Mouse (Mus musculus) C2C12 (cell line): ENCODE results near the gene Sdhd.

Experiments used
- CEBPB ChIP-seq: IDR thresholded peaks from one replicate; pipeline ENCODE4 v1.6.1; 2011; ENCODE audit warnings: low read depth, mild to moderate bottlenecking, control low read depth, moderate library complexity
- CTCF ChIP-seq: IDR thresholded peaks from one replicate; pipeline ENCODE4 v1.5.1; 2011; ENCODE audit not compliant: control insufficient read depth, insufficient read depth, insufficient read length
- MYOD1 ChIP-seq: IDR thresholded peaks from one replicate; pipeline ENCODE4 v1.6.1; 2011; ENCODE audit warnings: low read depth; ENCODE audit not compliant: control insufficient read depth, insufficient read length

GRCm38 (mm10) chr9:50548936-50549335 lies 54.7 kb downstream of the Sdhd start:
- TF ChIP-seq CTCF (no peak), MYOD1 (no peak), CEBPB (no peak)
